Mouse (Mus musculus) intestine, embryonic 16.5 days (tissue): ENCODE results near the gene Rab3il1. TPM values are rescaled to one million over a fixed set of nuclear protein-coding genes. Genes with fewer than 3 reads are reported as not detected.
A peak's percentile ranks its signal among the peaks of the same experiment; 100 is the strongest.

ENCODE experiments used
- ATAC-seq: fragments of 200-750 bp; cut with Nextera tagmentation; 2 replicates; pipeline ENCODE4 v1.8.0; 2017; ENCODE audit warnings: moderate TSS enrichment, moderate library complexity
- H3K27ac ChIP-seq: fragments of 300-500 bp; sonication (generic); 2 replicates; pipeline ENCODE4 v1.5.1; 2014; ENCODE audit warnings: mild to moderate bottlenecking, low read length
- H3K27me3 ChIP-seq: fragments of 300-500 bp; sonication (generic); replicated peaks from 2 replicates; pipeline ENCODE4 v1.6.1; 2014; ENCODE audit warnings: low read length, control low read depth, mixed read lengths; ENCODE audit not compliant: control insufficient read depth, insufficient read depth
- H3K36me3 ChIP-seq: fragments of 300-500 bp; sonication (generic); 2 replicates; pipeline ENCODE4 v1.6.1; 2014; ENCODE audit warnings: low read length, control low read depth; ENCODE audit not compliant: control insufficient read depth, insufficient read depth
- H3K4me1 ChIP-seq: fragments of 300-500 bp; sonication (generic); 2 replicates; pipeline ENCODE4 v1.6.1; 2014; ENCODE audit warnings: low read length, control low read depth, mixed read lengths; ENCODE audit not compliant: control insufficient read depth, insufficient read depth
- H3K4me2 ChIP-seq: fragments of 300-500 bp; sonication (generic); 2 replicates; pipeline ENCODE4 v1.6.1; 2014; ENCODE audit warnings: low read depth, low read length, control low read depth
- H3K4me3 ChIP-seq: fragments of 300-500 bp; sonication (generic); 2 replicates; pipeline ENCODE4 v1.5.1; 2014; ENCODE audit warnings: mild to moderate bottlenecking, low read length
- H3K9ac ChIP-seq: fragments of 300-500 bp; sonication (generic); 2 replicates; pipeline ENCODE4 v1.6.1; 2014; ENCODE audit warnings: low read depth, low read length
- H3K9me3 ChIP-seq: fragments of 300-500 bp; sonication (generic); 2 replicates; pipeline ENCODE4 v1.6.1; 2016; ENCODE audit warnings: low read length, control low read depth; ENCODE audit not compliant: control insufficient read depth
- WGBS: fragments of 180-500 bp; shearing (Covaris S2); extraction: QIAGEN DNeasy Blood & Tissue Kit; methylation state at CpG from one replicate; pipeline ENCODE4 v1.1.7; 2014; 5-methylcytosine and 5-hydroxymethylcytosine counted together
- polyA plus RNA-seq: library from polyadenylated mRNA; unstranded; fragments of >200 nt; fragmentation: Nextera tagmentation; extraction: Ambion mirVana; gene quantifications from 2 replicates; pipeline ENCODE4 v1.2.1, GENCODE M21; 2015

The Rab3il1 gene
- 45.7 and 48.8 TPM in 2 replicates for polyA plus RNA-seq

DNA sequence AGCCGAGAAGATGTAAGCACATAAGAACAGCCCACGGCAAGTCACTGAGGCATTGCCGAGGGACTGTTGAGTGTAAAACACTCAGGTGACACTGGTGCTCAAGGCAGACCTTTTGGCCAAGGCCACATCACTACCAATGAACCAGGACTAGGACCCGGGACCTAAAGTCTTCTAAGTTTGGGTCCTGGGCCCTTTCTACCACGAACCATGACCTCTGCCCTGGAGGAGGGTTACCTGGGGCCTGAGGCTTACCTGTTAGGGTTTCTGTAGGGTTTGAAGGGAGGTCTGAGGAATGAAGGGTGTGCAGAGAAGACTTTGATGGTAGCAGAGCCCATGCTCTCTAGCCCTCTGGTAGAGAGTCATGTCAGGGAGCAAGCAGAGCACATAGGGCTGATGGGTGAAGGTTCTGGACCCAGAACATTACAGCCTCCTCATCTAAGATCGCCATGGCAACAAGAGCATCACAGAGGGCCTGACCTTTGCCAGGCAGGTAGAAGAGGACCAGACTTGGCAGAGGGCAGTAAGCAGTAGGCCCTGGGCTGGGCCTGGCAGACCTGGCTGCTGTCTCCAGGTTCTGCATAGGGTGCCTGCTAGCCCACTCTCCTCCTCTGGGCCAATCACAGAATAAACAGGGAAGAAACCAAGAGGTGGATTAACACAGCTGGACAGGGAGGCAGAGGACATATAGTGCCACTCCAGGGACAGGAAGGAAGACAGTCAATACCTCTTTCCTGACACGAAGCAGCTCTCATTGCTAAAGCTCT is at the start of gene Rab3il1, which contains the start of gene Best1:
Gene Rab3il1, plus strand, starts transcription at position 464 of the 764 bp plus-strand sequence.
Gene Best1, minus strand, starts transcription at position 428 of the 764 bp plus-strand sequence.
- no peaks in the 10 kb centered on the region for H3K36me3 ChIP-seq
- WGBS = 78% methylated on average over 7 of the region's 7 CpGs
- no peaks in the 10 kb centered on the region for H3K4me1 ChIP-seq
- no peaks in the 10 kb centered on the region for H3K27me3 ChIP-seq
- no peak for ATAC-seq
- H3K27ac ChIP-seq = no peak within 1 kb of the TSS
- H3K9ac ChIP-seq = no peak within 1 kb of the TSS
- H3K4me2 ChIP-seq = no peak within 1 kb of the TSS
- no peak within 1 kb of the TSS for H3K4me3 ChIP-seq
- H3K9me3 ChIP-seq = no peaks in the 10 kb centered on the region

DNA sequence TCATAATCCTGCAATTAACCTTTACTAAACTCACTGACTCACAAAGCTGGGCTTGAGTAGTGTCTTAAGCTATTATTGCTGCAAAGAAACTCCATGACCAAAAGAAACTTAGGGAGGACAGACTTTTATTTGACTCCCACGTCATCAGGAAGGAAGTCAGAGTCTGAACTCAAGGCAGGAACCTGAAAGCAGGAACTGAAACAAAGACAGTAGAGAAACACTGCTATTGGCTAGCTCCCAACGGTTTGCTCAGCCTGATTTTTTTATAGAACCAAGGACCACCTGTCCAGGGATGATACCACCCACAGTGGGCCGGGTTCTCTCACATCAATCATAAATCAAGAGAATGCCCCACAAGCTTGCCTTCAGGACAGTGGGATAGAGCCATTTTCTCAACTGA is 49.1 kb upstream of the Rab3il1 start:
- Histone ChIP-seq H3K9me3 (0 out of 2 replicates have a peak, but pooled peaks cover 3% of the 10 kb centered on the region), H3K36me3 (no peaks in the 10 kb centered on the region), H3K4me1 (peaks cover 6% of the 10 kb centered on the region), H3K27me3 (no peaks in the 10 kb centered on the region), H3K9ac (no peak overlapping the region), H3K4me3 (no peak overlapping the region), H3K27ac (no peak overlapping the region), H3K4me2 (no peak overlapping the region)
- no peak for ATAC-seq
- 70% methylated on average over 3 of the region's 3 CpGs for whole genome bisulfite sequencing

DNA sequence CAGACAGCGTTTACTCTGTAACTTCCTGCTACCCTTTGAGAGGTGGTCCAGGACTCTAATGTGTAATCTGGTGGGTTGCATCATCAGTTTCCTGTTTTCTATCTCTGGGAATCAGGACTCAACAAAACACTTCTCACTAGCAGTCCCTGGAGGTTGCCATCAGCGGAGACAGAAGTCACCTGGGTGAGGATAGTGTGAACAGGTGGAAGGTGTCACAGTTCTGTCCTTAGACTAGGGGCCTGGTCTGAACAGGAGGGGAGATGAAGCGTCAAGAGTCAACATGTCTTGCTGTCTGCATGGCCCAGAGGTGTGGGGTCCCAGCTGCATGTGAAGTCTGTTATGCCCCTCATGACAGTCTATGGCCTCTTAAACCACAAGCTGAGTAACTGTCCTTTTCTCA is 48.6 kb upstream of the Rab3il1 start:
- Histone ChIP-seq H3K36me3 (no peaks in the 10 kb centered on the region), H3K4me1 (peaks cover 6% of the 10 kb centered on the region), H3K4me3 (no peak overlapping the region), H3K9me3 (0 out of 2 replicates have a peak, but pooled peaks cover 3% of the 10 kb centered on the region), H3K27ac (no peak overlapping the region), H3K9ac (no peak overlapping the region), H3K4me2 (no peak overlapping the region), H3K27me3 (no peaks in the 10 kb centered on the region)
- no peak for ATAC-seq
- WGBS = 78% methylated on average over 3 of the region's 3 CpGs

DNA sequence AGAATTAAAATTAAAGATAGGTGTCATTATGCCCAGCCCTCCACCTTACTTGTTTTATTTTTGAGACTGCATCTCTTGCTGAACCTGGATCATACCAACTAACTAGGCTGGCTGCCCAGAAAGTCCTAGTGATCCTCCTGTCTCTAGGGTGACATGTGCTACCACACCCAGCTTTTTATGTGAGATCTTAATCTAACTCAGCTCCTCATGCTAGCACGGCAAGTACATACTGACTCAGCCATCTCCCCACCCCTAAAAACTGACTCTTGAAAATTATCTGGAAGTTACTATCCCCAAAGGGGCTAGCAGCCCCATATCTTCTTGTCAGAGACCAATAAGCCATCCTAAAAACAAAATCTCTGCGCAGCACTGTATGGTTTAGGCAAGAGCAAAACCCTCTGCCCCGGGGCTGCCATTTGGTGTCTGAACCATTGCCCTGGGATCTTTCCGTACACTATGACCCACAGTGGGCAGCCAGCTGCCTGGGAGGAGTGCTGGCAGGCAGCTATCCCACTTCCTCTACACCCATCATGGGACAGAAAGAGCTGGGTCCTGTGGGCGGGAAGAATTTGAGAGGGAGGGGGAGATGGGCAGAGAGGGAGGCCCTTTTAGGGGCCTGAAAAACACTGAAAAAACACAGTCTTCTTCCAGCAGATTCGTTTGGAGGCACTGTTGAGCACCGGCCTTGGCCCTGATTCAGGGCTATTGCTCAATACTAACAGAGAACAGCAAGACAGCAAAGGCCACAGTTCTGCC is 47.2 kb upstream of the Rab3il1 start:
- peak overlapping the region; percentile 64 for H3K9ac ChIP-seq
- WGBS = 30% methylated on average over 7 of the region's 7 CpGs
- H3K4me1 ChIP-seq = peaks cover 6% of the 10 kb centered on the region
- no peak overlapping the region; the same call in 1 of the 2 replicates for H3K4me3 ChIP-seq
- 0 out of 2 replicates have a peak, but pooled peaks cover 3% of the 10 kb centered on the region for H3K9me3 ChIP-seq
- ATAC-seq = peak; percentile 88
- H3K36me3 ChIP-seq = no peaks in the 10 kb centered on the region
- peak overlapping the region; percentile 95 for H3K27ac ChIP-seq
- H3K27me3 ChIP-seq = no peaks in the 10 kb centered on the region
- H3K4me2 ChIP-seq = peak overlapping the region; percentile 43

DNA sequence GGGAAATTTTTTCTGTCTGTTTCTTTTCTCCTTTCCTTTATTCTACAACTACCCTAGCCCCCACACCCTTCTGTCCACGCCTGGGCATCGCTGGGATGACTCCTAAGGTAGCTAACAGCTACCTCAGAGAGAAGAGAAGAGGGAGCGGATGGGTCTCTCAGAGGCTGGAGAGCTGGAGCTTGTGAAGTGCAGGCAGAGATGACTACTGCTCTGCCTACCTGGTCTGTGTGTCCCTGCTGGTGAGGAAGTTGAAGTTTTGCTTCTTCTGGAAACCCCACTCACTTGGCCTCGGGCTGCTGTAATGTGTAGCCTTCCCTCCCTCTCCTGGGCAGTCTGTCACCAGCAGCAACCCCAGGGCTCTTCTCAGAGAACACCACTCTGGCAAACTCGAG is 46.7 kb upstream of the Rab3il1 start:
- Histone ChIP-seq H3K9me3 (0 out of 2 replicates have a peak, but pooled peaks cover 2% of the 10 kb centered on the region), H3K4me3 (no peak overlapping the region; the same call in 1 of the 2 replicates), H3K27ac (peak overlapping the region; percentile 95), H3K9ac (peak overlapping the region; percentile 64), H3K36me3 (no peaks in the 10 kb centered on the region), H3K4me2 (peak overlapping the region; percentile 43), H3K4me1 (peaks cover 6% of the 10 kb centered on the region), H3K27me3 (no peaks in the 10 kb centered on the region)
- peak; percentile 72 for ATAC-seq
- WGBS = 31% methylated on average over 5 of the region's 5 CpGs

DNA sequence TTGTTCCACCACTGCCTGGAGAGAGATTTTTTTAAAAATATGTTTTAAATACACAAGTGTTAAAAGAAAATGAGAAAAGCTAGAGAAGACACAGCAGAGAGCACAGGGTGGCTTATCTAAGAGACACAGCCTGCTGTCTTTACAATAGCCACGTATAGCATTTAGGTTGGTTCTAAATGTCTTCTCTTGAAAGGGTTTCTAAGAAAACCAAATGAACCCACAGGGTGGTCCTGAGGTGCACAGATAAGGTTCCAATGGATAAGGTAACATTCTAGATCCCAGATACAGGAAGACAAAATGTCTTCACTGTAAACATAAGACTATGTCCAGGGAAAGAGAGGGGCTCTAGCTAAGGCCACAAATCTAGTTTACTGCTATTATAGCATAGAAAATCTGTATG is 46.0 kb upstream of the Rab3il1 start:
- H3K9ac ChIP-seq = 0 out of 2 replicates have a peak overlapping the region, but pooled peaks have one; percentile 64
- no peak overlapping the region for H3K4me3 ChIP-seq
- H3K27me3 ChIP-seq = no peaks in the 10 kb centered on the region
- H3K27ac ChIP-seq = peak overlapping the region; percentile 95
- peaks cover 6% of the 10 kb centered on the region for H3K4me1 ChIP-seq
- no peaks in the 10 kb centered on the region for H3K36me3 ChIP-seq
- no peaks in the 10 kb centered on the region for H3K9me3 ChIP-seq
- ATAC-seq = no peak
- no peak overlapping the region for H3K4me2 ChIP-seq
- 70% methylated on average over 1 of the region's 1 CpGs for WGBS

DNA sequence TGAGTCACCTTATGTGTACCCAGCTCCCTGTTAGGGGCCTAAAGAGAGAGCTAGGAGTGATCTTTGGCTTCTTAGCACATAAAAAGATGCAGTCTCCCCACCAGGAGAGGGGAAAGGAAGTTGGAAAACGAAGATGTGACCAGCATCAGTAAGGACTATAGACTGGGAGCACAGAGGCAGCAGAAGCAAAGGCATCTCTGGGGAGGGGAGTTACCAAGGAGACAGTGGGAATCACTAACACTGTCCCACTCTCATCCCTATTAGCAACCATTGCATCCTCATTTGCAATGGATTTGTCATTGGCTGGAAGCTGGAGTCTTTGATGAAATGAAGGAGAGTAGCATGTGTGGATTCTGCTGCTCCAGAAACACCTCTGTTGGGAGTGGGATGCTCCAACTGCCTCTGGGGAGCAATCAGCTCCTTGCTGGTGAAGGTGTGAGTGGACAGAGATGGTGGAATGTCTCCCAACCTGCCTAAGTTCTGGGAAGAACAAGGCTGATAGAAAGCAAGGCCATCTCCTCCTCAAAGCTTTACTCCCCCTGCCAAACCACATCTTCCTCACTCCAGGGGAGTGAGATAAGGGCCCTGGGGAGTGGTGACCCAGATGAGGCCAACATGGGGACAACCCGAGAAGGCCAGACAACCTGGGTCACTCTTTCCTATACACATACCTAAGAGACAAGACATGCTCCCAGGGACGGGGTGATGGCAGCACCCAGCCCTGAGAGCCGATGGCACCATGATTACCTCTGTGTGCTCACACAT is 44.7 kb upstream of the Rab3il1 start:
- 80% methylated on average over 4 of the region's 4 CpGs for WGBS
- no peaks in the 10 kb centered on the region for H3K27me3 ChIP-seq
- H3K4me1 ChIP-seq = peaks cover 6% of the 10 kb centered on the region
- H3K4me3 ChIP-seq = no peak overlapping the region
- no peak for ATAC-seq
- H3K27ac ChIP-seq = no peak overlapping the region
- no peak overlapping the region for H3K9ac ChIP-seq
- no peak overlapping the region for H3K4me2 ChIP-seq
- H3K36me3 ChIP-seq = no peaks in the 10 kb centered on the region
- H3K9me3 ChIP-seq = no peaks in the 10 kb centered on the region

DNA sequence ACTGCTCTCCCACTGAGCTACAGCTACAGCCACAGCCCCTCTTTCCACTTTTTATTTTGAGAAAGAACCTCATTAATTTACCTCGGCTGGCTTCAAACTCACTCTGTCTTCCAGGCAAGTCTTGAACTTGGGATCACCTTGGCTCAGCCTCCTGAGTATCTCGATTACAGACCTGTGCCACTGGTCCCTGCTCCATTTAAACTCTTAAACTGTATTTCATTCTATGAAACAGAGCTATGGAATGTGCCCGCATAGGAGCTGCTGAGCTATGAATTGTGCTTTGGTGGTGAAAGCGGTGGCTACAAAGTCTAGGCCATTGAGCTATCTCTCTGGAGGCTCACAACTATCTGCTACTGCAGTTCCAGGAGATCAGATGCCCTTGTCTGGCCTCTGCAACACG is 43.5 kb upstream of the Rab3il1 start:
- Histone ChIP-seq H3K4me3 (no peak overlapping the region), H3K27me3 (no peaks in the 10 kb centered on the region), H3K36me3 (no peaks in the 10 kb centered on the region), H3K4me1 (peaks cover 6% of the 10 kb centered on the region), H3K4me2 (no peak overlapping the region), H3K27ac (no peak overlapping the region), H3K9me3 (no peaks in the 10 kb centered on the region), H3K9ac (no peak overlapping the region)
- ATAC-seq = no peak
- WGBS = 92% methylated on average over 5 of the region's 5 CpGs

DNA sequence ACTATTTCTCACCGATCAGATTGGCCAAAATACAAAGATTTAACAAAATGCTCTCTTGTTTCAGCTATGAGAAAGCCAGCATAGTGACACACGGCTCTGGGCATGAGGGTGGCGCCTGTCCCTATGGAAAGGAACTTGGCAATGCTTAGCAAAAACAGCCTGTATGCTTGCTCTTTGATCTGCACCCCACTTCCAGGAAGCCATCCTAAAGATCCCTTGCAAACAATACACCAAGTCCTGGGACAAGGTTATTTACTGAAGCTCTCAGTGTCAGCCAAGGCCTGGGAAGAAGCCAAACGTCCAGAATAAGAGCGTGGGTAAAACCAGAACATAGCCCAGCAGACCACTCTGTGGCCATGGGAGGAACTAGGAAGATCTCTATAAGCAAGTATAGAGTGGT is 40.7 kb upstream of the Rab3il1 start:
- WGBS = 76% methylated on average over 5 of the region's 5 CpGs
- Histone ChIP-seq H3K4me1 (no peaks in the 10 kb centered on the region), H3K4me3 (no peak overlapping the region), H3K9me3 (no peaks in the 10 kb centered on the region), H3K36me3 (no peaks in the 10 kb centered on the region), H3K9ac (no peak overlapping the region), H3K27me3 (no peaks in the 10 kb centered on the region), H3K27ac (no peak overlapping the region), H3K4me2 (no peak overlapping the region)
- ATAC-seq = no peak
